Mouse (Mus musculus): ENCODE results near the gene Igf1r. TPM values are rescaled to one million over a fixed set of nuclear protein-coding genes. Genes with fewer than 3 reads are reported as not detected.

Gene Igf1r
- polyA plus RNA-seq, 1 experiment from 2014 or later: 15.9 TPM

GRCm38 (mm10) chr7:68227021-68227420, 274.4 kb downstream of the Igf1r start:
- 84% methylated on average over 11 of the region's 11 CpGs for WGBS
- H3K4me2 ChIP-seq (replicated peaks; ENCODE audit: low read depth, low read length): no peak overlapping the region
- H3K9ac ChIP-seq (replicated peaks; ENCODE audit: low read depth): no peak overlapping the region
- no peaks in the 10 kb centered on the region for H3K4me1 ChIP-seq (ENCODE audit: insufficient read depth, low read depth, low read length)
- H3K36me3 ChIP-seq (ENCODE audit: insufficient read depth, low read length): peaks cover 22% of the 10 kb centered on the region; the same call in 1 of the 2 replicates
- ATAC-seq (no peak), DNase-seq (ENCODE audit: low spot score) (no peak)
- H3K27ac ChIP-seq (ENCODE audit: low read length): no peak overlapping the region
- no peaks in the 10 kb centered on the region for H3K9me3 ChIP-seq (ENCODE audit: low read length)
- no peak overlapping the region for H3K4me3 ChIP-seq (ENCODE audit: low read depth, low read length)
- no peaks in the 10 kb centered on the region for H3K27me3 ChIP-seq (replicated peaks; ENCODE audit: insufficient read depth, low read length)
- no peak for TF ChIP-seq EP300 (IDR thresholded peaks at IDR 0.05)
- TF ChIP-seq CTCF (IDR thresholded peaks at IDR 0.05): no peak

DNA sequence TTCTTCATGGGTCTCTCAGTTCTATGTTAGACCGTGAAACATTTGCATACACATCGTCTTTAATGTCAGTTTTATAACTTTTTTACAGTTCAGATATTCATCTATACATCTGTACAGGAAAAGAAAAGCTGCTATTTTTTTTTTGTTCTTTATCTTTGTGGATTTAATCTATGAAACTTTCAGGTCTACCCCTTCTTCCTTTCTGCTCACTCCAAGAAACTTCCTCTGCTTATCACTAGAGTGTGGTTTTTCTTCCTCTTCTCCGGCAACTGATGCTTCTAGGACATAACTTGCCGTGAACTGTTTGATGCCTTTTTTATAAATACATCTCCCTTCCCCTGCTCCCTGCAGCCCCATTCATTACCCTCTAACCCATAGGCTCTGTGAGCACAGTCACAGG, 275.0 kb downstream of the Igf1r start:
- no peak overlapping the region for H3K4me3 ChIP-seq (ENCODE audit: low read depth, low read length)
- no peaks in the 10 kb centered on the region for H3K9me3 ChIP-seq (ENCODE audit: low read length)
- no peak overlapping the region for H3K9ac ChIP-seq (replicated peaks; ENCODE audit: low read depth)
- ATAC-seq (no peak), DNase-seq (ENCODE audit: low spot score) (no peak)
- WGBS: 65% methylated on average over 4 of the region's 4 CpGs
- no peaks in the 10 kb centered on the region for H3K4me1 ChIP-seq (ENCODE audit: insufficient read depth, low read depth, low read length)
- H3K4me2 ChIP-seq (replicated peaks; ENCODE audit: low read depth, low read length): no peak overlapping the region
- no peaks in the 10 kb centered on the region for H3K27me3 ChIP-seq (replicated peaks; ENCODE audit: insufficient read depth, low read length)
- TF ChIP-seq CTCF (IDR thresholded peaks at IDR 0.05): no peak
- no peak for TF ChIP-seq EP300 (IDR thresholded peaks at IDR 0.05)
- H3K27ac ChIP-seq (ENCODE audit: low read length): no peak overlapping the region
- H3K36me3 ChIP-seq (ENCODE audit: insufficient read depth, low read length): peaks cover 18% of the 10 kb centered on the region; the same call in 1 of the 2 replicates

- Histone ChIP-seq H3K9ac (replicated peaks; ENCODE audit: low read depth) (no peak overlapping the region), H3K36me3 (ENCODE audit: insufficient read depth, low read length) (peaks cover 16% of the 10 kb centered on the region; the same call in 1 of the 2 replicates), H3K4me1 (ENCODE audit: insufficient read depth, low read depth, low read length) (no peaks in the 10 kb centered on the region)
These were observed 275.9 kb downstream of the Igf1r start for GRCm38 (mm10) chr7:68228491-68228890.

DNA sequence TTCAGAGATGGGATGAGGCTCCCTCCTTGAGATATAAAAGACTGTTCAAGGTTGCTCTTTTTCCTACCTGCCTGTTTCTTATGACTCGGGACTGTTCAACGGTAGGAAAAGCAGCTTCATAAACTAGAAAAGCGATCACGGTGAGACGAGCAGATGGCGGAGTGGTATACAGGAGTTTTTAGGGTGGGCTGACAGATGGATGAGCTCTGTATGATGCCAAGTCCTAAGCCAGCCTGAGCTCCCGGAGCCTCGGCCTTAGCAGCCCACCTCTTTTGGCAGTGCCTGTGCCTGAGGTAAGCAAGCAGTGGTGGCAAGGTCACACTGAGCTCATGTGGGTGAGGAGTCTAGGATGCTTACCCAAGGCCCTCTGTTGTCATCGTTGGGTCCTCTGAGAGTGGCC, 278.2 kb downstream of the Igf1r start:
- 85% methylated on average over 9 of the region's 9 CpGs for WGBS
- H3K36me3 ChIP-seq (ENCODE audit: insufficient read depth, low read length): peaks cover 11% of the 10 kb centered on the region; the same call in 1 of the 2 replicates
- ATAC-seq: no peak

More at GRCm38 (mm10) chr7:68228491-68228890, 275.9 kb downstream of the Igf1r start:
- DNase-seq (ENCODE audit: low spot score) (no peak), ATAC-seq (no peak)
- no peak overlapping the region for H3K27ac ChIP-seq (ENCODE audit: low read length)
- WGBS: 59% methylated on average over 6 of the region's 6 CpGs
- no peaks in the 10 kb centered on the region for H3K27me3 ChIP-seq (replicated peaks; ENCODE audit: insufficient read depth, low read length)
- no peak for TF ChIP-seq EP300 (IDR thresholded peaks at IDR 0.05)
- TF ChIP-seq CTCF (IDR thresholded peaks at IDR 0.05): no peak
- H3K4me3 ChIP-seq (ENCODE audit: low read depth, low read length): no peak overlapping the region
- no peak overlapping the region for H3K4me2 ChIP-seq (replicated peaks; ENCODE audit: low read depth, low read length)
- H3K9me3 ChIP-seq (ENCODE audit: low read length): no peaks in the 10 kb centered on the region

DNA sequence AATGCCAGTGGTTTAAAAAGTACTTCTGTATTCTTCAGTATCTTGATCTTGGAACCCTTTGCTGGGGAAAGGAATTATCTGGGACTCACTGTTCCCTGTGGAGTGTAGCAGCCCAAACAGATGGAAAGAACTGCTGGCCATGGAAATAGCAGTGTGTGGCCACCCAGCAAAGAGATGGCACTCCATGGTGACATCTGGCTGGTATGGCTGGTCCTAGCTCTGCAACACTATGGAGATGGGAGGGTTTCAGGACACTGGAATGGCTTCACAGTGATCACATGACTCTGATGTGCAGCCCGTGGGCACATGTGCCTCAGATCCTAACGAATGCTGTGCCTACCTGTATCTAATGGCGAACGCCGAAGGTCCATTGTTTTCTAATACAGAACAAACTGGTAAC, 279.9 kb downstream of the Igf1r start:
- Histone ChIP-seq H3K27me3 (replicated peaks; ENCODE audit: insufficient read depth, low read length) (no peaks in the 10 kb centered on the region), H3K9ac (replicated peaks; ENCODE audit: low read depth) (no peak overlapping the region), H3K4me3 (ENCODE audit: low read depth, low read length) (no peak overlapping the region), H3K27ac (ENCODE audit: low read length) (no peak overlapping the region), H3K4me2 (replicated peaks; ENCODE audit: low read depth, low read length) (no peak overlapping the region), H3K4me1 (ENCODE audit: insufficient read depth, low read depth, low read length) (no peaks in the 10 kb centered on the region), H3K9me3 (ENCODE audit: low read length) (no peaks in the 10 kb centered on the region), H3K36me3 (ENCODE audit: insufficient read depth, low read length) (peaks cover 6% of the 10 kb centered on the region; the same call in 1 of the 2 replicates)
- no peak for ATAC-seq
- TF ChIP-seq CTCF (IDR thresholded peaks at IDR 0.05) (no peak), EP300 (IDR thresholded peaks at IDR 0.05) (no peak)
- WGBS: 87% methylated on average over 5 of the region's 5 CpGs
- DNase-seq (ENCODE audit: low spot score): no peak

More for the DNA sequence above, 278.2 kb downstream of the Igf1r start:
- TF ChIP-seq CTCF (IDR thresholded peaks at IDR 0.05) (no peak), EP300 (IDR thresholded peaks at IDR 0.05) (no peak)
- H3K4me2 ChIP-seq (replicated peaks; ENCODE audit: low read depth, low read length): no peak overlapping the region
- H3K9me3 ChIP-seq (ENCODE audit: low read length): no peaks in the 10 kb centered on the region
- no peak overlapping the region for H3K4me3 ChIP-seq (ENCODE audit: low read depth, low read length)
- H3K9ac ChIP-seq (replicated peaks; ENCODE audit: low read depth): no peak overlapping the region
- no peaks in the 10 kb centered on the region for H3K4me1 ChIP-seq (ENCODE audit: insufficient read depth, low read depth, low read length)
- no peak for DNase-seq (ENCODE audit: low spot score)
- no peak overlapping the region for H3K27ac ChIP-seq (ENCODE audit: low read length)
- no peaks in the 10 kb centered on the region for H3K27me3 ChIP-seq (replicated peaks; ENCODE audit: insufficient read depth, low read length)

DNA sequence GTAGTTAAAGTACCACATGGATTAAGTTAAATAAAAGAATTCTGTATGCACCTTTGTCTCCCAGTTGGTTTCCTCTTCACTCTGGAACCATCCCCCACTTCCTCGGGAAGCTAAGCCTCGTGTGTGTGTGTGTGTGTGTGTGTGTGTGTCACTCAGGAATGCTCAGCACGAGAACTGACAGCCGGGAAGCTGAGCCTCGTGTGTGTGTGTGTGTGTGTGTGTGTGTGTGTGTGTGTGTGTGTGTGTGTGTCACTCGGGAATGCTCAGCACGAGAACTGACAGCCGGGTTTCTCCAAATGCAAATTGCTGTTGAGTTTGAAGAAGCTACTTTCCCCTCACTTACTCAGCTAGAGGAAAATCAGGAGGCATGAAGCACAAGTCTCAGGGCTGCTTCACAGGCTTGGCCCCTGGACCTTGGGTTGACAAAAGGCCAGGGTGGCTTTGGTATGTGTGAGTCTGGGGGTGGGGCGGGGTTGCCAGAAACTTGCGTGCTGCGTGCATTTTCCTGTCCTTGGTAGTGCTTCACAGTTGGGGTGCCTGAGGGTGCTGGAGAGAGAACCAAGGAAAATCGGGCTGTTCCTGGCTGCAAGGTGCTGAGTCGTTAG, 281.1 kb downstream of the Igf1r start:
- Histone ChIP-seq H3K4me3 (ENCODE audit: low read depth, low read length) (no peak overlapping the region), H3K27ac (ENCODE audit: low read length) (peak overlapping the region; percentile 49; the same call in 1 of the 2 replicates), H3K27me3 (replicated peaks; ENCODE audit: insufficient read depth, low read length) (no peaks in the 10 kb centered on the region), H3K4me1 (ENCODE audit: insufficient read depth, low read depth, low read length) (no peaks in the 10 kb centered on the region), H3K36me3 (ENCODE audit: insufficient read depth, low read length) (peaks cover 6% of the 10 kb centered on the region; the same call in 1 of the 2 replicates), H3K4me2 (replicated peaks; ENCODE audit: low read depth, low read length) (peak overlapping the region; percentile 11; the same call in 1 of the 2 replicates), H3K9me3 (ENCODE audit: low read length) (no peaks in the 10 kb centered on the region), H3K9ac (replicated peaks; ENCODE audit: low read depth) (no peak overlapping the region)
- ATAC-seq: peak; percentile 78
- 15% methylated on average over 13 of the region's 13 CpGs for WGBS
- peak; percentile 71 for DNase-seq (ENCODE audit: low spot score)
- TF ChIP-seq EP300 (IDR thresholded peaks at IDR 0.05): no peak
- TF ChIP-seq CTCF (IDR thresholded peaks at IDR 0.05): no peak
